Comparison of ENCODE assay signal across 14 mouse cellular contexts in the genomic region with DNA sequence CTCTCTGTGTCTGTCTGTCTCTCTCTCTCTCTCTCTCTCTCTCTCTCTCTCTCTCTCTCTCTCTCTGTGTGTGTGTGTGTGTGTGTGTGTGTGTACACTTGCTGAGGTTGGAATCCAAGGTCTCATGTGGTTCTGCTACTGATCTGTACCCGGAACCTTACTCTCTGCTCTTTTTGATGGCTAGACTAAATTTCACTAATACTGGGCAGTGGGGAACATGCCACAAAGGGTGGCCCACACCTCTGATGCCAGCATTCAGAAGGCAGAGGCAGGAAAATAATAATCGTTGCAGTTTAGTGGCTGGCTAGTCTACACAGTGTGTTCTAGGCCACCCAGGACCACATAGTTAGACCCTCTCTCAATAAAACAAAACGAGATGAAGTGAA. TPM values are rescaled to one million over a fixed set of nuclear protein-coding genes. Genes with fewer than 3 reads are reported as not detected.
A peak's percentile ranks its signal among the peaks of the same experiment; 100 is the strongest.
DNase-seq lines count a peak whose midpoint lies in the region; ATAC-seq lines count a peak whose summit lies in the region.
"Had no signal": no experiment of that assay in that cellular context is flagged by ENCODE, and none has a peak within 500 bp of the region (broad histone marks: within the 10 kb centered on the region; RNA-seq: fewer than 3 reads in every experiment).

No protein-coding gene starts in this region.

- DNase-seq in kidney, adult 8-10 months: no peak
- DNase-seq in CD8-positive naive resting alpha-beta T cell, adult 2 months (ENCODE audit: low read depth in 2 of 2, low spot score in 2 of 2): peak; percentile 11 to 14
- no peak for DNase-seq in retina, postnatal 1 day
- no peak for DNase-seq in frontal cortex, postnatal 25 days (ENCODE audit: low spot score in 2 of 2)
- DNase-seq: adrenal gland, adult 8-10 months; cerebellum, postnatal 36 days had no signal

- peak overlapping the region; percentile 33; the same call in 1 of the 2 replicates for H3K4me3 ChIP-seq in kidney, embryonic 15.5 days (replicated peaks)
- peak overlapping the region; percentile 45 for H3K4me3 ChIP-seq in heart, embryonic 12.5 days
- H3K4me3 ChIP-seq in macrophage (ENCODE audit: inconsistent target): peak overlapping the region; percentile 51; the same call in 1 of the 2 replicates

- 79% methylated on average over 3 of the region's 3 CpGs for WGBS in kidney, embryonic 15.5 days
- 70% methylated on average over 3 of the region's 3 CpGs for WGBS in heart, embryonic 12.5 days
- WGBS in macrophage (ENCODE audit: missing documents): 25% methylated on average over 3 of the region's 3 CpGs

- H3K4me1 ChIP-seq in kidney, embryonic 15.5 days: no peaks in the 10 kb centered on the region
- H3K4me1 ChIP-seq in heart, embryonic 12.5 days (replicated peaks): no peaks in the 10 kb centered on the region
- H3K4me1 ChIP-seq: hindbrain, embryonic 15.5 days had no signal

- peak overlapping the region; percentile 42 for H3K4me2 ChIP-seq in kidney, embryonic 15.5 days
- H3K4me2 ChIP-seq in heart, embryonic 12.5 days: peak overlapping the region; percentile 49

- H3K27me3 ChIP-seq in kidney, embryonic 15.5 days: 0 out of 2 replicates have a peak, but pooled peaks cover 2% of the 10 kb centered on the region
- no peaks in the 10 kb centered on the region for H3K27me3 ChIP-seq in heart, embryonic 12.5 days (replicated peaks)
- H3K27me3 ChIP-seq: hindbrain, embryonic 15.5 days had no signal

- ATAC-seq in kidney, embryonic 15.5 days (replicated peaks; ENCODE audit: low FRiP score): no peak
- ATAC-seq in heart, embryonic 12.5 days (ENCODE audit: insufficient number of reproducible peaks, low FRiP score): no peak
- ATAC-seq in erythroblast, adult 5-6 weeks (replicated peaks; ENCODE audit: low FRiP score, poor library complexity, severe bottlenecking): no peak

- H3K36me3 ChIP-seq in kidney, embryonic 15.5 days: no peaks in the 10 kb centered on the region
- H3K36me3 ChIP-seq in heart, embryonic 12.5 days: peaks cover 7% of the 10 kb centered on the region
- H3K36me3 ChIP-seq in macrophage (ENCODE audit: inconsistent target): peaks cover 9% of the 10 kb centered on the region; the same call in 1 of the 2 replicates
- H3K36me3 ChIP-seq: hindbrain, embryonic 15.5 days had no signal

- H3K79me2 ChIP-seq in macrophage (ENCODE audit: inconsistent target): no peaks in the 10 kb centered on the region

- peak overlapping the region; percentile 74; the same call in 1 of the 2 replicates for H3K27ac ChIP-seq in kidney, embryonic 15.5 days
- H3K27ac ChIP-seq in heart, embryonic 12.5 days (ENCODE audit: poor library complexity, severe bottlenecking): 0 out of 2 replicates have a peak overlapping the region, but pooled peaks have one; percentile 0
- no peak overlapping the region for H3K27ac ChIP-seq in macrophage
- H3K27ac ChIP-seq: hindbrain, embryonic 15.5 days had no signal

- H3K9ac ChIP-seq in kidney, embryonic 15.5 days: no peak overlapping the region
- H3K9ac ChIP-seq in heart, embryonic 12.5 days: no peak overlapping the region
- H3K9ac ChIP-seq: hindbrain, embryonic 15.5 days had no signal

- no peaks in the 10 kb centered on the region for H3K9me3 ChIP-seq in kidney, embryonic 15.5 days (replicated peaks)
- H3K9me3 ChIP-seq in heart, embryonic 12.5 days (replicated peaks): no peaks in the 10 kb centered on the region
- H3K9me3 ChIP-seq: hindbrain, embryonic 15.5 days had no signal

RNA-seq across cellular contexts. Expression of a gene that starts 0.3 kb away (rescaled TPM):
- polyA plus RNA-seq in kidney, embryonic 15.5 days (2015; fragmentation: Nextera tagmentation; extraction: Ambion mirVana): 1.8 and 2.1 TPM in 2 replicates
- 2.3 and 3.1 TPM in 2 replicates for polyA plus RNA-seq in heart, embryonic 12.5 days (2016; fragmentation: Nextera tagmentation; extraction: Ambion mirVana)
- total RNA-seq in macrophage (2018; cell fraction: chromatin; rRNA removed): 1 to 10 TPM in 19 of 26 experiments, under 1 TPM in 7; 0.27 to 9.2 (median 2.6) TPM
- total RNA-seq in macrophage (2018; cell fraction: cytosol; rRNA removed): 1 to 10 TPM in 24 of 26 experiments, under 1 TPM in 2; 0.43 to 6.0 (median 3.8) TPM
- total RNA-seq in macrophage (2018; cell fraction: nucleus; rRNA removed): 1 to 10 TPM in 21 of 26 experiments, under 1 TPM in 5; 0.29 to 7.5 (median 2.0) TPM
- polyA plus RNA-seq in macrophage (2018): 1.9 to 5.0 TPM (median 4.0 TPM) in 3 replicates
- total RNA-seq in erythroblast, adult 5-6 weeks (2015; ENCODE audit: low replicate concordance): 1.7 TPM in 1 of 2 replicates, not detected in the other
- total RNA-seq in erythroblast, adult 5-6 weeks (2017; ENCODE audit: low replicate concordance): 0.42 and 1.3 TPM in 2 replicates

RNA-seq across cellular contexts. Expression of a gene that starts 7.8 kb away (rescaled TPM):
- 602 and 688 TPM in 2 replicates for polyA plus RNA-seq in kidney, embryonic 15.5 days (2015; fragmentation: Nextera tagmentation; extraction: Ambion mirVana)
- polyA plus RNA-seq in heart, embryonic 12.5 days (2016; fragmentation: Nextera tagmentation; extraction: Ambion mirVana): 421 and 424 TPM in 2 replicates
- total RNA-seq in macrophage (2018; cell fraction: chromatin; rRNA removed): 100 to 1,000 TPM in 1 of 26 experiments, 10 to 100 TPM in 25; 35.7 to 113 (median 67.1) TPM
- total RNA-seq in macrophage (2018; cell fraction: cytosol; rRNA removed): 100 to 1,000 TPM; 142 to 422 (median 216) TPM
- 100 to 1,000 TPM in 1 of 26 experiments, 10 to 100 TPM in 25; 34.6 to 137 (median 64.8) TPM for total RNA-seq in macrophage (2018; cell fraction: nucleus; rRNA removed)
- 263 to 496 TPM (median 486 TPM) in 3 replicates for polyA plus RNA-seq in macrophage (2018)
- total RNA-seq in erythroblast, adult 5-6 weeks (2015; ENCODE audit: low replicate concordance): 167 and 232 TPM in 2 replicates
- total RNA-seq in erythroblast, adult 5-6 weeks (2017; ENCODE audit: low replicate concordance): 170 and 249 TPM in 2 replicates

RNA-seq across cellular contexts. Expression of a gene that starts 35.0 kb away (rescaled TPM):
- polyA plus RNA-seq in kidney, embryonic 15.5 days (2015; fragmentation: Nextera tagmentation; extraction: Ambion mirVana): 22.6 and 23.7 TPM in 2 replicates
- 23.7 and 24.1 TPM in 2 replicates for polyA plus RNA-seq in heart, embryonic 12.5 days (2016; fragmentation: Nextera tagmentation; extraction: Ambion mirVana)
- total RNA-seq in macrophage (2018; cell fraction: chromatin; rRNA removed): 10 to 100 TPM; 10.4 to 40.4 (median 28.3) TPM
- total RNA-seq in macrophage (2018; cell fraction: cytosol; rRNA removed): 10 to 100 TPM; 19.2 to 34.7 (median 30.9) TPM
- 10 to 100 TPM; 13.8 to 60.4 (median 30.0) TPM for total RNA-seq in macrophage (2018; cell fraction: nucleus; rRNA removed)
- 20.7 to 31.7 TPM (median 23.3 TPM) in 3 replicates for polyA plus RNA-seq in macrophage (2018)
- 13.6 and 19.8 TPM in 2 replicates for total RNA-seq in erythroblast, adult 5-6 weeks (2015; ENCODE audit: low replicate concordance)
- 12.0 and 14.8 TPM in 2 replicates for total RNA-seq in erythroblast, adult 5-6 weeks (2017; ENCODE audit: low replicate concordance)

RNA-seq across cellular contexts. Expression of a gene that starts 45.1 kb away (rescaled TPM):
- 0.08 and 0.18 TPM in 2 replicates for polyA plus RNA-seq in kidney, embryonic 15.5 days (2015; fragmentation: Nextera tagmentation; extraction: Ambion mirVana)
- polyA plus RNA-seq in heart, embryonic 12.5 days (2016; fragmentation: Nextera tagmentation; extraction: Ambion mirVana): 0.08 and 0.09 TPM in 2 replicates
- total RNA-seq in macrophage (2018; cell fraction: chromatin; rRNA removed): not detected
- total RNA-seq in macrophage (2018; cell fraction: cytosol; rRNA removed): not detected
- total RNA-seq in macrophage (2018; cell fraction: nucleus; rRNA removed): not detected
- not detected in 3 replicates for polyA plus RNA-seq in macrophage (2018)
- total RNA-seq in erythroblast, adult 5-6 weeks (2015; ENCODE audit: low replicate concordance): not detected in 2 replicates
- not detected in 2 replicates for total RNA-seq in erythroblast, adult 5-6 weeks (2017; ENCODE audit: low replicate concordance)
- total RNA-seq: MEL; monocyte, adult 5-6 weeks had no signal
- polyA plus RNA-seq: limb, embryonic 11.5 days had no signal

Comparison
In these comparisons a context has a peak if more than half of its experiments do, and no peak if none do; other contexts are left out.
1. DNase-seq: peak in CD8-positive naive resting alpha-beta T cell, adult 2 months (2 of 2); none in kidney, adult 8-10 months (0 of 2), retina, postnatal 1 day (single experiment) and frontal cortex, postnatal 25 days (0 of 2).
2. Peak in every context shown above with its lines, with median percentiles within 50 percentile points of each other: H3K4me3 ChIP-seq.